Mouse (Mus musculus): ENCODE results near the gene Fam53b.

The Fam53b gene

DNA sequence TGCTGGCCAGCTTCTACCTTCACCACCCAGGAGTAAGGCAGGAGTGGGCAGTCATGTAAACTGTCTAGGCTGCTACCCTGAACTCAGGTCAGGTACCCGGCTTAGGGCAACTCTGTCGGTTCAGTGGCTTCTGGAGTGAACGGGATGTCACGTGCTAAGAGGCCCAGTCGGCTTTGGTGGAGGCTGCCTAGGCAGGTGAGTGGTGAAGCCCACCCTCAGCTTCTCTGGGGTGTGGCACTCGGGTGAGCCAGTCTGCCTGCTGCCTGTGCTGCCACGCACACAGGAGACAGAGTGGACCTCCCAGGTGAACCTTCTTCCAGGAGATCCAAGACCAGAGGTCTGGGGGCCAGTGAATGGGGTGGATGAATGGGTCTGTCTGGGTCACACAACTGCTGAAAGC, 100.7 kb downstream of the Fam53b start:
- DNase-seq (ENCODE audit: extremely low read depth, low read depth), result no peak

DNA sequence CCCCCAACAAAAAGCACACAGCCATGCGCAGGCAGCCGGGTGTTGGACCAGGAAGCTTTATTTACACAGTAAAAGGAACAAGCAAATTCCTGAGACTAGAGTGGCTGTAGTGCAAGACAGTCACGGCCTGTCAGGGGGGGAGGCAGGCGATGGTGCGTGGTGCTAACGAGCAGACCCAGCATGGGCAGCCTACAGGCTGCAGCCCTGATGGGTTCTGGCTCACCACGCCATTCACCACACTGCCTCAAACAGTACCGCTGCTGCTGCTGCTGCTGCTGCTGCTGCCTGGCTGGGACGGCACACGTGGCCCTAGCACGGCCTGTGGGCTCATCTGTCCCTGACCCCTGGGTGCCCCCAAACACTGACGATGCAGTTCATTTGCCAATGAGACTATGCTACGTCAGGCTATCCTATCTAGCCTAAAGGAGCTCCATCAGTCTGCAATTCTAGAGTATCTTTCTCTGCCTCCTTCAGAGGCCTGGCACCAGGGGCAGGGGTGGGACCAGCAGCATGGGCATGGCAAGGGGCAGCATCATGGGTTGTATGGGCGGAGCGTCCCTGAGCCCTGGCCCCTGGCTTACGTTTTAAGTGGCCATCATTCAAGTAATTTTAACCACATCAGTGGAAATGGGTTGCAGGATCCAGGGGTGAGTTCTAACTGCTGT, 101.5 kb downstream of the Fam53b start:
- DNase-seq (ENCODE audit: extremely low read depth, low read depth), result no peak

DNA sequence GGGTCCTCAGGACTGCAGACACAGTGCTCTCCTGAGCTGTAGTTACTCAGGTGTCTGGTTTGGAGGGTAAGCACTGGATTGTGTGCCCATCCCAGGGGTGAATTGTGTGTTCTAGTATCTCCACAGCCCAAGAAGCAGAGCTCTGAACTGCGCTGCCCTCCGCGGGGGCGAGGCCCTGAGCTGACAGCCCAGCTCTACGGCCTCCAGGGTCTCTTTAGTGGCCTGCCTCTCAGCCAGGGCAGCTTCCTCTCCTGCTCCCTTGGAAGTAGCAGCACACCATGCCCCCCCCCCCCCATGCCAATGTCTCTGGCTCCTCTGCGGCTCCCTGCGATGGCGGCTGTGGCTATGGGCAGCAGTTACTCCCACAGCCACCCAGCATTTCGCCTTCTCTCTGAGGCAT, 102.1 kb downstream of the Fam53b start:
- no peak for DNase-seq (ENCODE audit: extremely low read depth, low read depth)

DNA sequence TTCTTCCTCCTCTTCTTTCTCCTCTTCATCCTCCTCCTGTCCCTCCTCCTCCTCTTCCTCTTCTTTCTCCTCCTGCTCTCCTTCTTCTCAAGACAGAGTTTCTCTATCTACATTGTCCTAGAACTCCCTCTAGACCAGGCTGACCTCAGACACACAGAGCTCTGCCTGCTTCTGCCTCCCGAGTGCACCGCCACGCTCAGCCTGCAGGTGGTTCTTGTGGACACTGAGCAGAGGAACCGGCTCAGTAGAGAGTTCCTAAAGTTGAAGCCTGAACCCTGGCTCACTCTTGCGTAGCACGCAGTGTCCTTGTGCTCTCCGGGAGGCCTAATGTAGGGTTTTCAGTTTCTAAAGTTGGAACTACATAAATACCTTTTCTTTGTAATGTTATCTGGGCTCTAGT, 108.6 kb downstream of the Fam53b start:
- no peak for DNase-seq (ENCODE audit: extremely low read depth, low read depth)

DNA sequence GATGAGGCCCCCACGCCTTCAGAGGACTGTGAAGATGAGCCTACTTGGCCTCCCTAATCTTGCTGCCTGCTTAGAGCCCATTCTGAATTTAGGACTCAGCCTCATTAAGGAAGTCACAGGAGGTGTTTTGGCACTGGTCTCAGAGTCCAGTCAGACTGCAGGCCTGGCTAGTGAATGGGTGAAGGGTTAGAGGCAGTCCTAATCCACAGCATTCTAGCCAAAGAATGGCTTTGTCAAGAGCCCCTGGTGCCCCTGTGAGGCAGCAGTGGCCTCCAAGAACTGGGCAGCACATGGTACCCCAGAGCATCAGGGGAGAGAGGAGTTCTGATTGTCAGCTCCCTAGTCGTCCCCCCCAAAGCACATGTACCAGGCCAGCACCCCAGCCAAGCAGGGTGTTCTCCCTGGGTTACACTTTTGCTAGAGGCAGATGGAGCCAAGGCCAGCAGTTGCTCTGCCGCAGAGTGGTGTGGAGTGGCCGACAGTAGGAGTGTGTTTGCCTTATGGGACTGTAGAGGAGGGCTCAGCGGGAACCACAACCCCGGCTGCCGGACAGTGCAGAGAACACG, 109.3 kb downstream of the Fam53b start:
- DNase-seq (ENCODE audit: extremely low read depth, low read depth), result no peak

DNA sequence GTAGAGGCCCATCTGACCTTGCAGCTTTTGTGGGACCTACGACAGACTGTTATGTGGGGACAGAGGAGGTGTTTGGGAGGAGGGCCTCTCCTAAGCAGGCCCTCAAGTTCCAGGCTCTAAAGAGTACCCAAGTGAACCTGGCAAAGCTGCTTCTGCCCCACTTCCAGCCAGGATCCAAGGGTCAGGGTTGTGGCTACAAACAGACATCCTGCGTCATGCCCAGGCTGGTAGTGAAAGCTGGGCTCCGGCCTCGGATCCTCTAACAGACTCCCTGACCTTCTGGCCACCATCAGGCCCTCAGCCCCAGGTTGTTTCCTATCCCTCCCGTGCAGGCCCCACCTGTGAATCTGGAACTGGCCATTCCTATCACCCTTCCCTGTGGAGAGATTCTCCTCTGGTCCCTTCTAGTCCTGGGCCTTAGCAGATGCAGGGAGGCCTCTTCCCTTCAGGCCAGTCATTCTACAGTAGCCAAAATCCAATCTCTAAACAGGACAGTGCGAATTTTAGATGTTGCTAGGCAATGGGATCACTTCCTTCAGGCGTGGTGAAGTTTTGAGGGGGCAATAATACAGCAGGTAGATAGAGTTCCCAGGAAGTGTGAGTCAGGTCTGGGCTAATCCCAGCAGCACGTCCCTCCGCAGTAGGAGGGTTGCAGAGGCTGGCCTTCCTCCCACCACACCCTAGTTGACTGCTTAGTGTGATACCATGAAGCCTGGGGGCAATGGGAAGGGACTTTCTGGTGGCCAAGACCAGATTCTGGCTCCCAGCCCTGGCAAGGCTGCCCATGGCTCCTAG, 110.0 kb downstream of the Fam53b start:
- DNase-seq (ENCODE audit: extremely low read depth, low read depth), result no peak

DNA sequence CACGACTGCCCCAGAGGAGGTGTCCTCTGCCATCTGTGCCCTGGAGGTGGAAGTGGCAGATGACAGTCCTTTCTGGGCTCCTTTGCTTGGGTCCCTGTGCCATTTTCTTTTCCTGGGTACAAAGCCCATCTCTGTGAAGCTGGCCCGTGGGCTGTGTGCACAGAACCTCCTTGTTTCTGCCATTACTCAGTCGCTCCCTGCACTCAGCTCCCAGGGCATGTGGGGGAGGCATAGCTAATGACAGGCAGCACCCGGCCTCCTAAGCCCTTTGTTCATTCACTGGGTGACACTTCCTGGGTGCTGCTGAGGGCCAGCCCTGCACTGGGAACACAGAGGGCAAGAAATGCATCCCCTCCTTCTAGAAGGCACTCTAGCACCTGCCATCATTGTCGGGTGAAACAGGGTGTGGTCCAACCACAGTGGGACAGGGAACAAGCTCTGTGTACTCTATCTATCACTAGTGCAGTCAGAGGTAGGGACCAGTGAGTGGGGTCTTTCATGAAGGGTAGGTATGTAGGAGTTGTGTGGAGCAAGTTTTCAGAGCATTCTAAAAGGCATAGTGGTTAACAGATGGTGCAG, 111.1 kb downstream of the Fam53b start:
- no peak for DNase-seq (ENCODE audit: extremely low read depth, low read depth)

DNA sequence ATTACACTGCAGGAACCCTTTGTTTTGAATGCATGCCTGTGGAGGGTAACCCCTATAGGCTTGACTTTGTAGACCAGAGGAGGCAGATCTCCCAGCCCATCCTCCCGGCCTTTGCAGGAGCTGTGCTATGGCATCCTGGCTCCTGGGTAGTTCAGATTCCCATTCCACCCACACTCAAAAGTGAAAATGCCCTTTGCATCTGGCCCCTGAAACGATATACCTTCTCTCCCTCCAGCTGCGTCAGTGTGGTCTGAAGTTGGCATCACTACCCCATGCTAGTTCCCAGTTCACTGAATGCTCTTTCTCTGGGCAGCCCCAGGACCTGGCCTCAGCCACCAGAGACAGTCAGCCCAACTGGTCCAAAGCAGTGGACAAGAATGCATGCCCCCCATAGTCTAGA, 111.7 kb downstream of the Fam53b start:
- DNase-seq (ENCODE audit: extremely low read depth, low read depth), result no peak

DNA sequence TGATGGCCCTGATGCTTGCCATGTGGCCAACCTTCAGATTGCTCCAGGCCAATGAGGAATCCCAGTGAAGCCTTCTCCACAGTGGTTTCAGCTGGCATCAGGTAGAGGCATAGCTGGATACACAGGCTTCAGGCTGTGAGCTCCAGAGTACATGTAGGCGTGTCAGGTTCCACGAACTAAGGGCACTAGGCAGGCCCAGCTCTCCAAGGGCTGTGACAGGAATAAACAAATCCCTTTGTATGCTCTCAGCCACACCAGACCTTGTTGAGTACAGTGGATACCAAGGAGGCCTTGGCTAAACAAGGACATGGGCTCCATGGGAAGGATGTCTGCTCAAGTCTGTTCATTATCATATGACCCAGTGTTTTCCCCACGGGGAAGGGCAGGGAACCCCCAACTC, 112.3 kb downstream of the Fam53b start:
- no peak for DNase-seq (ENCODE audit: extremely low read depth, low read depth)

DNA sequence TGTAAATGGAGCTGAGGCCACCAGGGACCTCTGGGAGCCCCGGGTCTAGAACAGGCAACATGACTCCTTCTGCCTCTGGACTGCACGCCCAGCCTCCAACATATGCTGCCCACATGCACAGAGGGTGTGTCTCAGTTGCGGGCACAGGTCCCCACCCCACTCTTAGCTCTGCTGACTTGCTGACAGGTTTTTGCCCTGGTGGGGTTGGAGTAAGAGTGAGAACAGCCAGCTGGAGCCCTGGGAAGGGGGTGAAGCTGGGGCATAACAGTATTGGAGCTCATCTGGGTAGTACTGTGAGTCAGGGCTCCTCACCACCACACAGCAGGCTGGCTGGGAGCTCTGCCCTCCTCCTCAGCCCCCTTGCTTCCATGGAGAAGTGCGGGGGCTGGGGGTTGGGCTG, 113.6 kb downstream of the Fam53b start:
- DNase-seq (ENCODE audit: extremely low read depth, low read depth), result no peak

DNA sequence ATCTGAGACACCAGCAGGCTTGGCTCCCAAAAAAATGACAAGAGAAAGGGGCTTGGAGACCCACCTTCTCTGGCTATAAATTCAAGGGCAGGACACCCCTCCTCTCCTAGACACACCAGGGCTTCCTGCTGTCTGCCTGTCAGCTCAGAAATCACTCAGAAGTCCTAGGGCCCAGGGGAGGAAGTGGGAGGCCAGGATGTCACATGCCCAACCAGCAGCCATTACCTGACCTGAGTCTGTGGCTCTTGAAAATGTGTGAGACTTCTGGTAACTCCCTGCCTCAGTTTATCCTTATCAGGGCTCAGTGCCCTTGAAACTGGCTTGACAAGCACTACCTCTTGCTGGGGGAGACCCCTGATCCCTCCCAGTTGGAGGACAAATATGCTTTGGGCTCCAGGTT, 114.0 kb downstream of the Fam53b start:
- no peak for DNase-seq (ENCODE audit: extremely low read depth, low read depth)

DNA sequence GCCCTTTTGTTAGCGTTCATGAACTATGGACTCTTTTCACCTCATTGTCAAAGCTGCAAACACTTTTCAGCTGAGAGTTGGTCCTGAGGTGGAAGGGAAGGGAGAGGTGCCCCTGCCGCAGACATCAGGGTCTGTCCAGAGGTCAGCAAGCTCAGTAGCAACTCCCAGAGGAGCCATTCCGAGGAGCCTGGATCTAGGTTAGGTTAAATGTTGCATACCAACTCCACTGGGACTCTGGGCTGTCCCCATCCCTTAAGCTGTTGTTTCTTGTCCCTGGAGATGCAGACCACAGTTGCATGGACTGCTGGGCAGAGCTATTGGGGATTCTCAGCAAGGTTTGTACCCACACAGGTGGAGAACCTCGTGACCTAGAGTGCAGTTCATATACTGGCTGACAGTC, 114.5 kb downstream of the Fam53b start:
- DNase-seq (ENCODE audit: extremely low read depth, low read depth), result no peak

DNA sequence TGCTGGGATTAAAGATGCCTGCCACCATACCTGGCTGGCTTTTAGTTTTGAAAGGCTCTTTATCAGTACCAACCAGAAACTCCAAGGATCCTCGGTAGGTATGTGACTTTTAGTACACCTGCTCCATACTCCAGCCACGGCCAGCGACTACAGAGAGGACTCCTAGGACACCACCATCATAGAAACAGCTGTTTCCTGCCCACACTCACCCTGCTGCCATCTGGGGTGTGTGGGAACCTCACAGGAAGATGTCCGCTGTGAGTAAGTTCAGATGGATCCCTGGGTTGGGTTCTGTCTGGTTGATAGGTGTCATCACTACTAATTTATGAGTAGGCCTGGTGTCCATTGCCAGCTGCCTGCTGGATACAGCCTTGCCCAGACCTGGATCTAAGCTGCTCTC, 114.9 kb downstream of the Fam53b start:
- no peak for DNase-seq (ENCODE audit: extremely low read depth, low read depth)

DNA sequence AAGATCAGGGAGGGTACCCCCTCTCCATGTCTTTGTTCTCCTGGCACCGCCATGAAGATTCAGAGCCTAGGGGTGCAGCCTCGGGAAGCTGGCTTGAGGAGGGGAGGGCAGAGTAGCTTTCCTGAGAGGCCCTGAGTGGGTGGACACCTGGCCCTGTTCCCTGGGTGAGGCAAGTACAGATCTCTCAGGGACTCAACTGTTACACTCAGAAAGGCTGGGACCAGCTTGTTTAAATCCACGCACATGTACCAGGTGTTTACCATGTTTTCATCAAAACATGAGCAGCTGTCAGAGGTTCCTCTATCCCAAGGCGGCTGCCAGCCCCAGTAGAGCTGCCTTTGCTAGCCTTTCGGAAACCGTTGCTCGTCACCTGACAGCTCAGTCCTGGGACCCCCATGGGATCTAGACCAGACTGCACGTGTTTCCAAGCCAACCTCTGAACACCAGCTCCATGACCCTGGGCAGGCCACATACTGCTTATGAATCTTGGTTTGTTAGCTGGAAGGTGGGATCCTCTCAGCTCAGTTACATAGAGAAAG, 116.4 kb downstream of the Fam53b start:
- DNase-seq (ENCODE audit: extremely low read depth, low read depth), result no peak

DNA sequence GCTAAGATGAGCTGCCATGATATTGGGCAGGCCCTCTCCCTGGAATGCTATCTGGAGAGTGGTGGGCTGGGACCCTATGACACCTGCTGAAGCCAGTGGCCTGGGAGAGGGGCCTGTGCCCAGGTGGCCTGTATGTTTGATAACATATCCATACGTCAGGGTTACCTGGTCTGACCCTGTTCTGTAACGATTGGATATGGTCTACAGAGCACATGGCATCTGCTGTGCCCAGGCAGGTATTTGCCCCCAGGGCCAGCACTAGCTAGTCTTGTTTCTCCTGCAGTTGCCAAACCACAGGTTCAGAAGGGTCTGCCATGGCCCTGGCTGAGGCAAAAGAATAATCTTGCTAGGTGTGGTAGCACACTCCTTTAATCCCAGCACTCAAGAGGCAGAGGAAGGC, 120.1 kb downstream of the Fam53b start:
- DNase-seq (ENCODE audit: extremely low read depth, low read depth), result no peak

DNA sequence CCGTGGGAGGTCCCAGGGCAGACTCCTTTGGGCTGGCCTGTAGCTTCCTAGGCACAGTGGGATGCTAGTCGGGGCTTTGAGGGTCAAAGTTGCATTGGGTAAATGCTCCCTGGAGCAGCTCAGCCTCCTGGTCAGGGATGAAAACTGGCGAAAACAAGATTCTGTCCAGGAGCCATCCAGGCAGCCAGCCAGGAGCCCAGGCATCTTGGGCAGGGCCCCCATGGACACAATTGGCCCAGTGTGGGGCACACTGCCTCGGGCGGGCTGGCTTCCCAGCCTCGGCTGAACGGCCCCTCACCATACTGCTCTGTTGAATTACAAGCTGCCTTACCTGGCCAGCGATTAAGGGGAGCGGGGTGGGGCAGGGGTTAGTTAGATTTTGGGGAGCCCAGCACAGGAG, 121.0 kb downstream of the Fam53b start:
- no peak for DNase-seq (ENCODE audit: extremely low read depth, low read depth)

DNA sequence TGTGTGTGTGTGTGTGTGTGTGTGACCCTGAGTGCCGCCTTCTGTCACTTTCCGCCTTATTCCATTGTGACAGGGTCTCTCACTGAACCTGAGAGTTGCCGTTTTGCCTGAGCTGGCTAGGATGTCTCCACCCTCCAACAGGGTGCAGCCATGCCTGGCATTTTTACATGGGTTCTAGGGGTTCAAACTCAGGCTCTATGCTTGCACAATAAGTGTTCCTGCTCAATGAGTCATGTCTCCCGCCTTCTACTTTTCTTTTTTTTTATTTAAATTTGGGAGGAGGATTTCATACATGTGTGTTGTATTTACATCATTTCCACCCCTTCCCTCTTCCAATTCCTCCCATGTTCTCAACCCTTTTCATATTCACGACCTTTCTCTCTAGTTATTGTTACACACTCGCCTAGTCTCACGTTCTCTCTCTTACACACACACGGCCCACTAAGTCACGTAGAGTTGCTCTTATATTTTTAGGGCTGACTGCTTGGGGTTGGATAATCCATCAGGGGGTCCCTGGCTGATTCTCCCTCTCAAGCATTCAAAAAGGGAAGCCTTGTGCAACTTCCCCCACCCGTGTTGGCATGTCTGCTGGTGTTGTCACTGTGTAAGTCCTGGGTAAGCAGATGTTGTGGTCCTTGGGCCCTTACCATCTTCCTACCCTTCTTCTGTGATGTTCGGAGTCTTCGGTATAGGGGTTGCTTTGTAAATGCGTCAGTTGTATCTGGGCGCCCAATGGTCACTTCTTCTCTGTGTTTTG, 122.8 kb downstream of the Fam53b start:
- no peak for DNase-seq (ENCODE audit: extremely low read depth, low read depth)

DNA sequence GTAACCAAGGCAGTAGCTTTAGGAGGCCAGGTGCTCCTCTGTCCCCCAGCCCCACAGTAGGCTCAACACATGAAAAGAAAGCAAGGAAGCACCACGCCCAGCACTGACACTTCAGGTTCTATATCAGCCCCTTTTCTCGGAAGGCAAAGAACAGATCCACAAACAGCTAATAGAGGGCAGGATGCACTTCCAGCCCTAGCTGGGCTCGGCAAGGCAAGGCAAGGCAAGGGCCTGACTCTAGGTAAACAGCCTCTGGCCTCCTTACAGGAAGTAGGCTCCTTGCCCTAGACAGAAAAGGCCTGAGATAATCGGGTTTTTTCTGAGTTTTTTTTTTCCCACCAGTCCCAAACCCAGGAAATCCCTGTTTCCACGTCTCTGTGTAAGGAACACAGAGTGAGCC, 124.0 kb downstream of the Fam53b start:
- no peak for DNase-seq (ENCODE audit: extremely low read depth, low read depth)

DNA sequence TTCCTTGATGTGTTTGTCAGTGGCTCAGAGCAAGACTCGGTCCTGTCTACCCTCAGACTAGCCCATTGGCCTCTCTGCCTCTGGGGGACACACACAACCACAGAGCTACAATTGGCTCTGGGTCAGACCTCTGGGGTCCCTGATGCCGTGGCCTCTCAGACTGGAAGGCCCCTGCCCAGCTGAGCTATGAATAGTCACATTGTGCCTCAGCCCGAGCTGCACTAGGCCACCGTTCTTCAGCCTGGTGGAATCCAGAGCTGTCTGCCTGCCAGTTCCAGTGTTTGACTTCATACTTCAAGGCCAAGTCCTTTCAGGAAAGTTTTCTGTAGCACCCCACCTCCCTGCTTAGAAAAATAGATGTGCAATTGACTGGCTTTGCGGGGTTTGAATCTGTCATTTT, 125.0 kb downstream of the Fam53b start:
- no peak for DNase-seq (ENCODE audit: extremely low read depth, low read depth)

DNA sequence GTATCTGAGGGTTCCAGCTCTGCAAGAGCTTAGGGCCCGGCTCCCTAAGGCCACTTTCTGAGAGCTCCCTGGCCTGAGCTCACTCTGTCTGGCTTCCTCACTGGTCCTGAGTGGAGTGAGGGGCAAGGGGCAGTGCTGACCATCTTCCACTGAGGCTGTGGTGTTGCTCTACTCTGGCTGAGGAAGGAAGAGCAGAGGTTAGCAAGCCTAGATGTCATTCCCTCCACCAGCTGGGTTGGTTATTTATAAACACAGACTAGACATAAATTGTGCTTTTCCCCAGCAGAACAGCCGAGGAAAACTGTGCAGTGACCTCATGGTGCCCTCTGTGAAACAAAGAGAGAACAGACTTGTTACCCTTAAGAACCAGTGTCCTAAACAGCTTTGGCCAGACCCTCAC, 125.8 kb downstream of the Fam53b start:
- no peak for DNase-seq (ENCODE audit: extremely low read depth, low read depth)

DNA sequence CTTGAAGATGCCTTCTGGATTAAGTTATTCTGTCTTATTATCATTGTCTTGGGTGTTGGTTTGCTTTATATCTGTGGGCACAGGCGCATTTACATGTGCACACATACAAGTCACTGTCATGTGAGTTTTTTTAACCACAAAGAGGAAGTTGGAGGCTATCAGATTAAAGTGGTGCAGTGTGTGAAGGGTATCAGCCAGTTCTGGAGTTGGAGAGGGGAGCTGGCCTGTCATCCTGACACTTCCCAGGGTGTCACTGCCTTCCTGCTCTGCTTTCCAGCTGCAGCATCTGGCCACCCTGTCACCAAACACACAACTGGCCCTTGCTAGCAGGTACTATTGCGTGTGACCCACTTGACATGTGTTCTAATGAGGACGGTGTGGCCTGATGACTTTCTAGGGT, 127.2 kb downstream of the Fam53b start:
- DNase-seq (ENCODE audit: extremely low read depth, low read depth), result peak; percentile 89

DNA sequence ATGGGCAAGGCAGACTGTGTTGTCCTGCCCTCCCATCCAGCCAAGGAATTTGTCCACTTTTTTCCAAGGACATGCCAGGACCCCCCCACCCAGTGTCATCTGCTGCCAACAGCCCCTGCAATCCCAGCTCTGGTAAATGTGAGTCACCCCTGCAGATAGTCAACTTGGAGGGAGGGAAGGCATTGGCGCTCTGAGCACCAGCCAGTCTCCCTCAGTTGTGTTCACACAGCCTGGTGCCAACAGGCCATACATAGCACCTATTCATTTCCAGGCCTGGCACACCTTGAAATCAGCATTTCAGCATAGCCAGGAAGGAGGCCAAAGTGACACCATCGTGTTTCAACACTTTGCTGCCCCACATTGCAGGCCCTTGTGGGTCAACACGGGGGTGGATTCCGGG, 129.8 kb downstream of the Fam53b start:
- DNase-seq (ENCODE audit: extremely low read depth, low read depth), result no peak

All from MEL-GATA-1-ER (cell line).